Mouse (Mus musculus) cerebellum, postnatal 14 days (tissue): ENCODE measurements around the gene Aoah.

Source experiments
- DNase-seq, 2 experiments: peaks; one replicate each; pipeline ENCODE4 v3.0.0; 2021; ENCODE audit warnings: mixed read lengths in 2 of 2

Aoah gene

DNA sequence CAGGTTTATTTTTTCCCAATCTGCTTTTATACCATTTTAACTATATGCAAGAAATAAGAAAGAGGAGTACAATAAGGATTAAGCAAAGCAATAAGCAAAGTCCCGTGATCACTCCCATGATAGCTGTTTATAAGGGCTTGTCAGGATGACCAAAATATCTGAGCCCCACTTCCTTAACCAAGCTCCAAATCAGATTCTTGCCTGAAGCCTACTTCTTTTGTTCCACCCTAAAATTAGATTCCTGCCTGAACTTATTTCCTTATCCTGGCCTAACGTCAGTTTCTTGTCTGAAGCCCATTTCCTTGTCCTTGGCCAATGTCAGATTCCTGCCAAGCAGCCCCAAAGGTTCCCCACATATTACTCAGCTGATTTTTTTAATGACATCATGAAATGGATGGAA lies 288.8 kb downstream of the Aoah start:
- DNase-seq = no peak
